Mouse (Mus musculus): ENCODE measurements around the gene Egfl8. TPM values are rescaled to one million over a fixed set of nuclear protein-coding genes. Genes with fewer than 3 reads are reported as not detected.

The Egfl8 gene
- polyA plus RNA-seq, 1 experiment from 2014 or later: 11.2 TPM

DNA sequence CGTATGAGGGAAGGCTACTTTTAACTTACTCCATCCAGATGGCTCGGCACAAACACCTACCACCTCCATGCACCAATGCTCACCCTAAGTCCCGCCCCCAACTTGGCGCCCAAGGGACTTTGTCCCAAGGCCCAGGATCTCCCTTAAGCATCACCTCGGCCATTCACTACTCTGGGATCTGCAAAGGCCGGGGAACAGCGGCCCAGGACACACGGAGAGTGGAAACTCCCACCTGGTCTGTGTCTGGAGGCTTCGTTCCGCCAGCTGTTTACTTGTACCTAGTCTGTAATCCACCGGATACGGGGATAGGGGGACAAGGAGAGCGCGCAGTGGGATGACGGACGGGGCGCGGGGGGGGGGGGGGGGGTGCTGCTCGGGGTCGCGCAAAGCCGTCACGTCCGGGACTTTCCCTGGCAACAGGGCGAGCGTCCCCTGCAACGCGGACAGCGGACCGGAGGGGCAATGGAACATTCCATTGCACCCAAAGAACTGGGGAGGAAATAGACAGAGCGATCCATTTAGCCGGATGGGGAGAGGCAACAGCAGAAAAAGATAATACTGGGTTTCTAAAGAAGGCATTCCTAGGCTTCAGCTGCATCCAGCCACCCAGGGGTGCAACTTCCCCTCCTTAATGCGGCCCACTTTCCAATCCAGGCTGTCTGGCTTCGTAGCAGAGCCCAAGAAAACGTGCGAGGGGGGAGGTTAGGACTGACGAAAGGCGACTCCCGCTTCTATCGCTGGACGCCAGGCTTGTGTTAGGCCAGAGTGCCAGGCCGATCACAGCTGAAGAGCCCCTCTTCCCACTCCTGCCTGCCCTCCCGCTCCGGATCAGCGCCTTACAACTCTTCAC is 11.5 kb upstream of the Egfl8 start:
- ATAC-seq (ENCODE audit: insufficient number of reproducible peaks, low FRiP score, low TSS enrichment, low read depth): peak; percentile 86
- Histone ChIP-seq H3K9me3 (replicated peaks) (no peaks in the 10 kb centered on the region), H3K9ac (peak overlapping the region; percentile 73), H3K4me3 (replicated peaks) (peak overlapping the region; percentile 78), H3K27me3 (peaks cover 22% of the 10 kb centered on the region), H3K27ac (replicated peaks) (peak overlapping the region; percentile 97), H3K4me2 (replicated peaks) (peak overlapping the region; percentile 86), H3K36me3 (peaks cover 22% of the 10 kb centered on the region), H3K4me1 (peaks cover 56% of the 10 kb centered on the region)
- under 1% methylated on average over 44 of the region's 45 CpGs for WGBS

DNA sequence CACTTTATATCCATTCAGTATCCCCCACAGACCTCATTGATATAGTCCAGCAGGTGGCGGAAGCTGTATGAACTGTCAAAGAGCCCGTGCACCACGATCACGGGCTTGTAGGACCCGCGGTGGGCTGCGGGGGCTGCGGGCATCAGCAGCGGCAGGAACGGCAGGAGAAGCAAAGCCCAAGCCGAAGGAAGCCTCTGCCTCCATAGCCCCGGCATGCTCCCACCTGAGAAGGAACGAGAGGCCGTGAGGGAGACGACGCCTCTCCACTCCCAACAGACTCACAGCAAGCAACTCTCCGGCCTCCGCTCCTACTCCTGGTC is 11.0 kb upstream of the Egfl8 start:
- peaks cover 28% of the 10 kb centered on the region for H3K36me3 ChIP-seq
- under 1% methylated on average over 18 of the region's 18 CpGs for WGBS
- H3K9ac ChIP-seq: peak overlapping the region; percentile 73
- peak overlapping the region; percentile 97 for H3K27ac ChIP-seq (replicated peaks)
- peak overlapping the region; percentile 86 for H3K4me2 ChIP-seq (replicated peaks)
- H3K4me3 ChIP-seq (replicated peaks): peak overlapping the region; percentile 78
- H3K27me3 ChIP-seq: peaks cover 21% of the 10 kb centered on the region
- H3K4me1 ChIP-seq: peaks cover 51% of the 10 kb centered on the region
- 0 out of 2 replicates have a peak, but pooled peaks have one; percentile 25 for ATAC-seq (ENCODE audit: insufficient number of reproducible peaks, low FRiP score, low TSS enrichment, low read depth)
- H3K9me3 ChIP-seq (replicated peaks): no peaks in the 10 kb centered on the region

DNA sequence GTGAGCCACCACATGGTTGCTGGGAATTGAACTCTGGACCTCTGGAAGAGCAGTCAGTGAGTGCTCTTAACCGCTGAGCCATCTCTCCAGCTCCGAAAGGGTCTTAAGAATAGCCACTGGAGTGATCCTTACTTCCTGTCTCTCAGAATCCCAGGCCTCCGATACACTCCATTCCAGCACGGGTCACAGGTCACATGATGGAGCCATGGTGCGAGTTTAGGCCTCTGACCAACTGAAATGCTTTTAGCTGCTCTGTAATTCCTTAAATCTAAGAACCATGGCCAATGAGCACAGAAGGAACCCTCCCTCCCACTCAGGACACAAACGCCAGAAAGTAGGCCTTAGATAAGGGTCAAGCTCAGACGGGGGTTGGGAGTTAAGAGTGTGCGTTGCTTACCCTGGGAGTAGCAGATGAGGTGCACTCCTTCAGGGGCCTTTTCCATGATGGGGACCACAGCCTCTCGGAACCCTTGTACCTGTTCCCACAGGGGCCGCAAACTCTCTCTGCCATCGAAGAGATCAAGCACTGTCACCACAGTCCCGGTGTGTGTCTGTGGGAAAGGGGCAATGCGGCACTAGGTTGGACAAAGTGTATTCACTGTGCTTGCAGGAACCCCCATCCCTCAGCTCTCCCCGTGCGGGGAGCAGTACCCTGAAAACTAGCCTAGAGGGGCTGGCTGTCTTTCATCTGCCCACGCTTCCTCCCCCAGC is 10.4 kb upstream of the Egfl8 start:
- H3K4me3 ChIP-seq (replicated peaks): peak overlapping the region; percentile 78
- 51% methylated on average over 16 of the region's 16 CpGs for WGBS
- peak overlapping the region; percentile 97 for H3K27ac ChIP-seq (replicated peaks)
- no peaks in the 10 kb centered on the region for H3K9me3 ChIP-seq (replicated peaks)
- H3K4me1 ChIP-seq: peaks cover 45% of the 10 kb centered on the region
- H3K36me3 ChIP-seq: peaks cover 33% of the 10 kb centered on the region
- peaks cover 16% of the 10 kb centered on the region for H3K27me3 ChIP-seq
- ATAC-seq (ENCODE audit: insufficient number of reproducible peaks, low FRiP score, low TSS enrichment, low read depth): no peak
- peak overlapping the region; percentile 73 for H3K9ac ChIP-seq
- peak overlapping the region; percentile 86 for H3K4me2 ChIP-seq (replicated peaks)

DNA sequence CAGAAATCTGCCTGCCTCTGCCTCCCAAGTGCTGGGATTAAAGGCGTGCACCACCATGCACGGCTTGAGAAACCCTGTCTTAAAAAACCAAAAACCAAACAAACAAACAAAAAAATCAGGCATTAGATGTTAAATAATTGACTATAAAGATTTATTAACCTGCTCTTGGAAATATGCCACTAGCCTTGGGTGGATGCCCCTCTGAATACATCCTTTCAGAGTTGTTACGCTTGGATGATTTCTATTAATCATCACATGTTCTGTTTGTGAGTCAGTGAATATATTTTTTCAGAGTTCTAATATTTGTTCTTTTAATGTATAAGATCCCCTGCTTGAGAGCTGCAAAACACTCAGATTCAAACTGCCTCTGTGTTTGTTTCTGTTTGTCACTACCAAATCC is 9.2 kb upstream of the Egfl8 start:
- 95% methylated on average over 3 of the region's 3 CpGs for whole genome bisulfite sequencing
- no peaks in the 10 kb centered on the region for H3K9me3 ChIP-seq (replicated peaks)
- H3K9ac ChIP-seq: no peak overlapping the region
- H3K27ac ChIP-seq (replicated peaks): no peak overlapping the region
- H3K4me3 ChIP-seq (replicated peaks): no peak overlapping the region
- H3K4me1 ChIP-seq: peaks cover 33% of the 10 kb centered on the region
- H3K27me3 ChIP-seq: peaks cover 3% of the 10 kb centered on the region
- H3K4me2 ChIP-seq (replicated peaks): no peak overlapping the region
- ATAC-seq (ENCODE audit: insufficient number of reproducible peaks, low FRiP score, low TSS enrichment, low read depth): no peak
- peaks cover 45% of the 10 kb centered on the region for H3K36me3 ChIP-seq

DNA sequence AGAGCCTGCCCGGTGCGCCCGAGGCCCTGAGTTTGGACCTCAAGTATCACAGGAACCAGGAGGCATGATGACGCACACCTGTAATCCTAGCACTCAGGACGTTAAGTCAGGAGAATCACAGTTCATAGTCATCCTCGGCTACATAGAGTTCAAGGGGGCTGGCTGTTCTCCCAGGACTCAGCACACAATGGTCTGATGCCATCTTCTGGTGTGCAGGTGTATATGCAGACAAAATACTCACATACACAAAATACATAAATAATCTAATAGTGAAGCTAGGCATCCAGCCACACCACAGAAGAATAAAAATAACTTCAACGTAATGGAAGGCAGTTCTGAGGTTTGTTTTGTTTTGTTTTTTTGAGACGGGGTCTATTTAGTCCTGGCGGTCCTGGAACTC is 7.4 kb upstream of the Egfl8 start:
- H3K9me3 ChIP-seq (replicated peaks): no peaks in the 10 kb centered on the region
- ATAC-seq (ENCODE audit: insufficient number of reproducible peaks, low FRiP score, low TSS enrichment, low read depth): no peak
- WGBS: 77% methylated on average over 9 of the region's 9 CpGs
- H3K9ac ChIP-seq: no peak overlapping the region
- H3K4me3 ChIP-seq (replicated peaks): no peak overlapping the region
- peaks cover 15% of the 10 kb centered on the region for H3K4me1 ChIP-seq
- H3K27ac ChIP-seq (replicated peaks): no peak overlapping the region
- no peak overlapping the region for H3K4me2 ChIP-seq (replicated peaks)
- no peaks in the 10 kb centered on the region for H3K27me3 ChIP-seq
- peaks cover 53% of the 10 kb centered on the region for H3K36me3 ChIP-seq

DNA sequence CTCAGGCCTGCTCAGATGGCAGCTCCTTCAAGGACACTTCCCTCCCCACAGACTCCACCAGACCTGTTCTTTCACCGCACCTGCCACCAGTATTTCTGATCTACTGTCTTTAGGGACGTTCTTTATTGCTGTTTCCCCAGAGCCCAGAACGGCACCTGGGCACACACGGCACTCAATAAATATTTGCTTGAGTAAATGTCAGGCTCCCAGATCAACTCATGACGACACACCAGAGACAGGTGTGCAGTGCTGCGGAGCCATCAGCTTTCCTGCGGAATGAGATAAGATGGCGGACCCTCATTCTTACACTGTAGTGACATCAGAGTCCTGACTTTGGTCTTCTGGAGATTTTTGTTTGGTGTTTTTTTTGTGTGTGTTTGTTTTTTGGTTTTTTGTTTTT is 5.2 kb upstream of the Egfl8 start:
- Histone ChIP-seq H3K9ac (no peak overlapping the region), H3K9me3 (replicated peaks) (no peaks in the 10 kb centered on the region), H3K4me3 (replicated peaks) (no peak overlapping the region), H3K4me1 (peaks cover 1% of the 10 kb centered on the region; the same call in 1 of the 2 replicates), H3K27ac (replicated peaks) (no peak overlapping the region), H3K36me3 (peaks cover 68% of the 10 kb centered on the region), H3K27me3 (no peaks in the 10 kb centered on the region), H3K4me2 (replicated peaks) (no peak overlapping the region)
- ATAC-seq (ENCODE audit: insufficient number of reproducible peaks, low FRiP score, low TSS enrichment, low read depth): no peak
- WGBS: 90% methylated on average over 8 of the region's 8 CpGs

DNA sequence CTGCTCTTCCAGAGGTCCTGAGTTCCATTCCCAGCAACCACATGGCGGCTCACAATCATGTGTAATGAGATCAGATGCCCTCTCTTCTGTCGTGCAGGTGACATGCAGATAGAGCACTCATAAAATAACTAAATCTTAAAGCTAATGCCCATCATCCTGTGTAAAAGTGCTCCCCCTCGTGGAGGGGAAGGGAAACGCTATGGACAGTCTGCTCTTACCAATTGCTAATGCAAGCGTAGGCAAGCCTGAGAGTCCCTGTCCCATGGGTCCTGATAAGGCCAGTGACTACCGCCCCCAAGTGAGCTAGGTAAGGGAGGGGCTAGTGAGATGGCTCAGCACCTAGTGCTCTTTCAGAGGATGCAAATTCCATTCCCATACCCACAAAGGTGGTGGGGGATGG is 3.2 kb upstream of the Egfl8 start:
- Histone ChIP-seq H3K9me3 (replicated peaks) (no peaks in the 10 kb centered on the region), H3K4me3 (replicated peaks) (no peak overlapping the region), H3K4me2 (replicated peaks) (no peak overlapping the region), H3K27ac (replicated peaks) (no peak overlapping the region), H3K36me3 (peaks cover 80% of the 10 kb centered on the region), H3K27me3 (no peaks in the 10 kb centered on the region), H3K4me1 (no peaks in the 10 kb centered on the region), H3K9ac (no peak overlapping the region)
- ATAC-seq (ENCODE audit: insufficient number of reproducible peaks, low FRiP score, low TSS enrichment, low read depth): no peak
- 15% methylated on average over 6 of the region's 6 CpGs for WGBS

DNA sequence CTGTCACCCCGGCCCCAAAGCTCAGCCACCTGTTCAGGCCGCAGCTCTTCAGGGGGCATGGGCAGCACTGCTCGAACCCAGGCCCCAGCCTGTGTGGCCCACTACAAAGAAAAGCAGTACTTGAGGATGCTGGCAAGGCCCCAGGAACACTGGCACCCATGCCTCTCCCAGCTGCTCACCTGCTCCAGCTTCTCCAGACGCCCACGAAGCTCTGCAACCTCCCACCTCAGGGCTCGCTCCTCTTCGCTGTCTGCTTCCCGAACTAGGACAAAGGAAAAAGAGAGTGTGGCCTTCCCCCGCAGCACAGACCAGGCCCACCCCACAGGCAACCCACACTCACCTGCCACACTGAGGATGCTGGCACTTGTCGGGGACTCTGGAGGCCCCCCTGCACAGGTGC is 1.9 kb downstream of the Egfl8 start:
- Histone ChIP-seq H3K9ac (no peak overlapping the region), H3K4me2 (replicated peaks) (no peak overlapping the region), H3K27ac (replicated peaks) (no peak overlapping the region), H3K27me3 (no peaks in the 10 kb centered on the region), H3K4me3 (replicated peaks) (no peak overlapping the region), H3K36me3 (peaks cover 70% of the 10 kb centered on the region), H3K4me1 (no peaks in the 10 kb centered on the region), H3K9me3 (replicated peaks) (no peaks in the 10 kb centered on the region)
- 84% methylated on average over 10 of the region's 10 CpGs for WGBS
- ATAC-seq (ENCODE audit: insufficient number of reproducible peaks, low FRiP score, low TSS enrichment, low read depth): no peak

DNA sequence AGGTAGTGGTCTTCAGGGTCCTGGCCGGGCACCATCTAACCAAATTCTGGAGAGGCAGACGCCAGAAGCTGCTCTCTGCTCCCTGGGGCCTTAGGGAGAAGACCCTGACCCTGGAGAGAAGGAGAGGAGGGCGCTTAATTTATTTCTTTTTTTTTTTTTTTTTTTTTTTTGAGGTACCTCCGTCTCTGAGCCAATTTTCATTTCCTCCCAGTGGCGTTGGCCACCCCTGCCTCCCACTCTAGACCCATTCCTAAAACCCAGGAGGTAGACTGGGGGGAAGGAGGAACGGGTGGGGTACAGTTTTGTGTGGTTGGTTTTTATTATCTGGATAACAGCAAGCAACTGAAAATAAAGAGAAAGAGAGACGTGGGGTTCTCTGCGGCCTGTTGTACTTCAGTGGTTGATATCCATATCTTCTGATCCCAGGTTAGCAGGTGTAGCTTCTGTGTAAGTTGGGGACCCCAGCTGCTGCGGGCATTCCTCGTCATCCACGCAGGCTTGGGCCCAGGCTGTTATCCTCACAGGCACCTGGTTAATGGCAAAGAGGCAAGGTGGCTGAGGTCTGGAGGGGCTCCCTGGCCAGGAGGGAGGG is 2.6 kb downstream of the Egfl8 start:
- Histone ChIP-seq H3K4me3 (replicated peaks) (no peak overlapping the region), H3K9me3 (replicated peaks) (no peaks in the 10 kb centered on the region), H3K36me3 (peaks cover 70% of the 10 kb centered on the region), H3K4me1 (peaks cover 2% of the 10 kb centered on the region; the same call in 1 of the 2 replicates), H3K27ac (replicated peaks) (no peak overlapping the region), H3K4me2 (replicated peaks) (no peak overlapping the region), H3K9ac (no peak overlapping the region), H3K27me3 (no peaks in the 10 kb centered on the region)
- 81% methylated on average over 11 of the region's 11 CpGs for WGBS
- no peak for ATAC-seq (ENCODE audit: insufficient number of reproducible peaks, low FRiP score, low TSS enrichment, low read depth)

DNA sequence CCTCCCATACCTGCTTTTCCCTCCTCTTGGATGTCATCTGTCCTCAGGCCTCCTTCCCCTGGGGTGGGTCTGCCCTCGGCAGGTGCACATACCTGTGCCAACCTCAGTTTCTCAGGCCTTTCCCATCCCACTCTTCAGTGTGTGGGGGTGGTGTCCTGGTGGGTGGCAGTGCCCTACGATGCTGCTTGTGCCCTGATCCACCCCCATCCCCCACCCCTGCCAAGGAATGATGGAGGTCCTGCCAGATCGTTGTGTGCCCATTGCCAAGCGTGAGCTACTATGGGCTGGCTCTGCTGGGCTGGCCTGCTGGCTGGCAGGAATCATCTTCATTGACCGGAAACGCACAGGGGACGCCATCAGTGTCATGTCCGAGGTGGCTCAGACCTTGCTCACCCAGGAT is 4.7 kb downstream of the Egfl8 start:
- WGBS: 92% methylated on average over 8 of the region's 8 CpGs
- no peak overlapping the region for H3K27ac ChIP-seq (replicated peaks)
- ATAC-seq (ENCODE audit: insufficient number of reproducible peaks, low FRiP score, low TSS enrichment, low read depth): no peak
- H3K9ac ChIP-seq: no peak overlapping the region
- no peak overlapping the region for H3K4me3 ChIP-seq (replicated peaks)
- H3K4me1 ChIP-seq: peaks cover 20% of the 10 kb centered on the region; the same call in 1 of the 2 replicates
- H3K9me3 ChIP-seq (replicated peaks): no peaks in the 10 kb centered on the region
- H3K4me2 ChIP-seq (replicated peaks): no peak overlapping the region
- peaks cover 55% of the 10 kb centered on the region for H3K36me3 ChIP-seq
- no peaks in the 10 kb centered on the region for H3K27me3 ChIP-seq

DNA sequence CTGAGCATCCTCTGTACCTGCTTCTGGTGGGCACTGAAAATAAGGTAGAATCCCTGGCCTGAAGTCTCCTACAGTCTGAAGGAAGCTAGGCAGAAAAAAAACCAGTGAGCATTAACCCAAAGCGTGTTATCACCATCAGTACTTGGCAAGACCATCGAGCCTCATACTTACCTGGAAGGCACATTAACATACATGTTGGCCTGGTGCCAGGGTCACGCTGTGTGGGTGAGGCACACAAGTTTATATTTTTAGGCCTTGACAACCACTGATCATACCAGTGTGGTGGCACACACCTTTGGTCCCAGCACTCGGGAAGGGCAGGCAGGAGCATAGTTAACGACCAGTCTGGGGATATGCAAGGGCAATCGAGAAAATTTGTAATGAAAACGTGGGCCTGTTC is 7.8 kb downstream of the Egfl8 start:
- H3K9ac ChIP-seq: no peak overlapping the region
- peaks cover 30% of the 10 kb centered on the region for H3K36me3 ChIP-seq
- no peak for ATAC-seq (ENCODE audit: insufficient number of reproducible peaks, low FRiP score, low TSS enrichment, low read depth)
- H3K4me1 ChIP-seq: peaks cover 33% of the 10 kb centered on the region
- no peaks in the 10 kb centered on the region for H3K9me3 ChIP-seq (replicated peaks)
- no peaks in the 10 kb centered on the region for H3K27me3 ChIP-seq
- H3K4me2 ChIP-seq (replicated peaks): no peak overlapping the region
- no peak overlapping the region for H3K27ac ChIP-seq (replicated peaks)
- WGBS: 76% methylated on average over 7 of the region's 7 CpGs
- H3K4me3 ChIP-seq (replicated peaks): no peak overlapping the region

Measured in embryonic facial prominence, embryonic 15.5 days (tissue).